Mouse (Mus musculus) MEL (cell line): ENCODE data around the gene Tubg2. TPM values are rescaled to one million over a fixed set of nuclear protein-coding genes. Genes with fewer than 3 reads are reported as not detected.
"Not testable (repeated sequence)": the region's sequence is repeated elsewhere in the genome, so short reads cannot be mapped to it uniquely, and the experiment has no call there.

ENCODE experiments used
- DNase-seq: peaks from one replicate; pipeline ENCODE4 v3.0.0; 2011; ENCODE audit warnings: low read depth, low spot score
- H3K27ac ChIP-seq: 2 replicates; pipeline ENCODE4 v1.5.1; 2012; ENCODE audit warnings: low read depth, mild to moderate bottlenecking, control low read depth, low read length, moderate library complexity; ENCODE audit not compliant: control insufficient read depth
- H3K27me3 ChIP-seq, 2 experiments: fragments of 150-350 bp in 1 of 2; sonication (generic) in 1 of 2; 2 replicates each; pipeline ENCODE4 v1.6.1; 2012; ENCODE audit warnings: low read length in 2 of 2, mild to moderate bottlenecking in 2 of 2, improper control_type of control experiment in 1 of 2, moderate library complexity in 1 of 2; ENCODE audit not compliant: insufficient read depth in 2 of 2, control insufficient read depth in 1 of 2
- H3K36me3 ChIP-seq, 2 experiments: 2 replicates each; pipeline ENCODE4 v1.6.1; 2012 to 2014; ENCODE audit warnings: low read length in 2 of 2, improper control_type of control experiment in 1 of 2, inconsistent platforms in 1 of 2, mild to moderate bottlenecking in 1 of 2; ENCODE audit not compliant: insufficient read depth in 2 of 2, control insufficient read depth in 1 of 2
- H3K4me1 ChIP-seq, 2 experiments: fragments of 150-350 bp in 1 of 2; sonication (generic) in 1 of 2; 2 replicates each; pipeline ENCODE4 v1.6.1; 2012; ENCODE audit warnings: low read length in 2 of 2, improper control_type of control experiment in 1 of 2, mild to moderate bottlenecking in 1 of 2; ENCODE audit not compliant: insufficient read depth in 2 of 2, control insufficient read depth in 1 of 2
- H3K4me3 ChIP-seq, 2 experiments: fragments of 150-350 bp in 1 of 2; sonication (generic) in 1 of 2; 2 replicates each; pipeline ENCODE4 v1.5.1; 2012; ENCODE audit warnings: low read depth in 2 of 2, low read length in 2 of 2, mild to moderate bottlenecking in 2 of 2, moderate library complexity in 2 of 2, control low read depth in 1 of 2, improper control_type of control experiment in 1 of 2; ENCODE audit not compliant: control insufficient read depth in 1 of 2, insufficient read depth in 1 of 2
- H3K79me2 ChIP-seq: 2 replicates; pipeline ENCODE4 v1.6.1; 2012; ENCODE audit warnings: mild to moderate bottlenecking, low read length, moderate library complexity; ENCODE audit not compliant: control insufficient read depth, poor library complexity, insufficient read depth
- H3K9ac ChIP-seq: 2 replicates; pipeline ENCODE4 v1.6.1; 2012; ENCODE audit warnings: low read depth, mild to moderate bottlenecking, control low read depth, low read length, moderate library complexity; ENCODE audit not compliant: control insufficient read depth, poor library complexity, severe bottlenecking
- H3K9me3 ChIP-seq: fragments of 150-350 bp; sonication (generic); replicated peaks from 2 replicates; pipeline ENCODE4 v1.6.1; 2012; ENCODE audit warnings: mild to moderate bottlenecking, low read length, improper control_type of control experiment, moderate library complexity; ENCODE audit not compliant: insufficient read depth
- CHD1 ChIP-seq: IDR thresholded peaks from 2 replicates; pipeline ENCODE4 v1.6.1; 2012; ENCODE audit warnings: low read depth, mild to moderate bottlenecking, inconsistent platforms, low read length, improper control_type of control experiment
- ETS1 ChIP-seq: IDR thresholded peaks from 2 replicates; pipeline ENCODE4 v1.6.1; 2012; ENCODE audit warnings: low read depth, mild to moderate bottlenecking, inconsistent platforms, low read length, improper control_type of control experiment, moderate library complexity
- HCFC1 ChIP-seq: IDR thresholded peaks from 2 replicates; pipeline ENCODE4 v1.6.1; 2012; ENCODE audit warnings: low read depth, mild to moderate bottlenecking, inconsistent platforms, low read length, improper control_type of control experiment, moderate library complexity
- KAT2A ChIP-seq: conservative IDR thresholded peaks from 2 replicates; pipeline ENCODE4 v1.6.1; 2012; ENCODE audit warnings: low read depth, low read length, improper control_type of control experiment, inconsistent platforms
- MAFK ChIP-seq: IDR thresholded peaks from 2 replicates; pipeline ENCODE4 v1.6.1; 2011; ENCODE audit warnings: low read depth, mild to moderate bottlenecking, low read length, improper control_type of control experiment, borderline replicate concordance
- MAX ChIP-seq: IDR thresholded peaks from 2 replicates; pipeline ENCODE4 v1.6.1; 2011; ENCODE audit warnings: low read length, improper control_type of control experiment
- MAZ ChIP-seq: IDR thresholded peaks from 2 replicates; pipeline ENCODE4 v1.6.1; 2012; ENCODE audit warnings: low read depth, mild to moderate bottlenecking, inconsistent platforms, low read length, improper control_type of control experiment
- MEF2A ChIP-seq: IDR thresholded peaks from 2 replicates; pipeline ENCODE4 v1.6.1; 2014; ENCODE audit warnings: low read depth, mild to moderate bottlenecking, inconsistent platforms, low read length, improper control_type of control experiment; ENCODE audit not compliant: poor library complexity, insufficient replicate concordance, severe bottlenecking; ENCODE audit errors: extremely low read depth
- MYB ChIP-seq: IDR thresholded peaks from 2 replicates; pipeline ENCODE4 v1.6.1; 2011; ENCODE audit warnings: mild to moderate bottlenecking, low read depth, low read length, improper control_type of control experiment
- NELFE ChIP-seq: IDR thresholded peaks from 2 replicates; pipeline ENCODE4 v1.6.1; 2011; ENCODE audit warnings: low read depth, low read length, improper control_type of control experiment
- NRF1 ChIP-seq: IDR thresholded peaks from 2 replicates; pipeline ENCODE4 v1.6.1; 2014; ENCODE audit warnings: low read depth, mild to moderate bottlenecking, inconsistent platforms, low read length, improper control_type of control experiment, moderate library complexity; ENCODE audit not compliant: poor library complexity, insufficient read depth, severe bottlenecking
- POLR2A ChIP-seq, 2 experiments: IDR thresholded peaks; 2 replicates each; pipeline ENCODE4 v1.6.1; 2011 to 2012; ENCODE audit warnings: low read length in 2 of 2, mild to moderate bottlenecking in 2 of 2, control low read depth in 1 of 2, improper control_type of control experiment in 1 of 2, low read depth in 1 of 2, moderate library complexity in 1 of 2; ENCODE audit not compliant: control insufficient read depth in 1 of 2, insufficient read depth in 1 of 2, poor library complexity in 1 of 2
- POLR2AphosphoS2 ChIP-seq: IDR thresholded peaks from 2 replicates; pipeline ENCODE4 v1.6.1; 2011; ENCODE audit warnings: low read length, improper control_type of control experiment
- POLR2AphosphoS5 ChIP-seq: IDR thresholded peaks from 2 replicates; pipeline ENCODE4 v1.6.1; 2012; ENCODE audit warnings: low read depth, borderline replicate concordance, mild to moderate bottlenecking, inconsistent platforms, low read length, moderate library complexity, mixed read lengths
- SIN3A ChIP-seq: IDR thresholded peaks from 2 replicates; pipeline ENCODE4 v1.6.1; 2012; ENCODE audit warnings: low read length, improper control_type of control experiment, inconsistent platforms
- TAL1 ChIP-seq: IDR thresholded peaks from 2 replicates; pipeline ENCODE4 v1.6.1; 2012; ENCODE audit warnings: mild to moderate bottlenecking, inconsistent platforms, low read length, moderate library complexity, mixed read lengths
- TCF12 ChIP-seq: IDR thresholded peaks from 2 replicates; pipeline ENCODE4 v1.6.1; 2014; ENCODE audit warnings: low read depth, mild to moderate bottlenecking, inconsistent platforms, low read length, improper control_type of control experiment, moderate library complexity
- UBTF ChIP-seq: IDR thresholded peaks from 2 replicates; pipeline ENCODE4 v1.6.1; 2012; ENCODE audit warnings: low read depth, mild to moderate bottlenecking, inconsistent platforms, low read length, improper control_type of control experiment, moderate library complexity, borderline replicate concordance; ENCODE audit not compliant: insufficient read depth
- USF1 ChIP-seq: IDR thresholded peaks from 2 replicates; pipeline ENCODE4 v1.6.1; 2014; ENCODE audit warnings: low read depth, mild to moderate bottlenecking, inconsistent platforms, low read length, improper control_type of control experiment, moderate library complexity
- ZC3H11A ChIP-seq: IDR thresholded peaks from 2 replicates; pipeline ENCODE4 v1.6.1; 2012; ENCODE audit warnings: low read depth, mild to moderate bottlenecking, inconsistent platforms, low read length, improper control_type of control experiment
- ZNF384 ChIP-seq: IDR thresholded peaks from 2 replicates; pipeline ENCODE4 v1.6.1; 2012; ENCODE audit warnings: low read depth, mild to moderate bottlenecking, inconsistent platforms, low read length, improper control_type of control experiment
- polyA plus RNA-seq, 2 experiments: library from polyadenylated mRNA; stranded (reverse) in 1 of 2; unstranded in 1 of 2; fragments of >175 nt in 1 of 2; fragments of >200 nt in 1 of 2; gene quantifications; 2 replicates each; pipeline versions ENCODE4 v1.2.1 to v1.2.4; 2012; ENCODE audit warnings: low replicate concordance in 2 of 2, low read depth in 1 of 2; ENCODE audit not compliant: insufficient read length in 2 of 2, insufficient read depth in 1 of 2, missing spikeins in 1 of 2
- total RNA-seq: library from RNA; depleted of rRNA; stranded (reverse); fragments of 300-350 nt; gene quantifications from 2 replicates; pipeline ENCODE4 v1.2.3, GENCODE M21; 2012

Gene Tubg2
- total and polyA plus RNA-seq, 3 experiments = not detected

GRCm38 (mm10) chr11:101119761-101120544, 35.8 kb upstream of the Tubg2 start, which contains the start of the genes Retreg3 and Tubg1 (continued):
- TF ChIP-seq USF1 = peak; percentile 38; the same call in 1 of the 2 replicates
- TF ChIP-seq POLR2A (IDR thresholded peaks at IDR 0.05; ENCODE audit: control insufficient read depth in 1 of 2, insufficient read depth in 1 of 2, low read depth in 1 of 2, low read length in 2 of 2, poor library complexity in 1 of 2) = peak; percentile 69 to 99
- peak; percentile 77 for TF ChIP-seq TCF12
- no peak for TF ChIP-seq MEF2A
- peak; percentile 93 for TF ChIP-seq HCFC1
- TF ChIP-seq POLR2AphosphoS2 = peak; percentile 97
- TF ChIP-seq UBTF = 0 out of 2 replicates have a peak, but pooled peaks have one; percentile 35
- peak; percentile 97 for TF ChIP-seq NELFE
- TF ChIP-seq MAX = peak; percentile 68
- no peak for TF ChIP-seq POLR2AphosphoS5

- TF ChIP-seq MAZ (no peak), USF1 (no peak), TAL1 (no peak), ZC3H11A (no peak), NRF1 (no peak), KAT2A (no peak), NELFE (no peak), HCFC1 (no peak), SIN3A (no peak), ETS1 (no peak), TCF12 (no peak), ZNF384 (no peak), MAFK (no peak), CHD1 (no peak), MAX (no peak), MYB (no peak), POLR2A (IDR thresholded peaks at IDR 0.05; ENCODE audit: control insufficient read depth in 1 of 2, insufficient read depth in 1 of 2, low read depth in 1 of 2, low read length in 2 of 2, poor library complexity in 1 of 2) (no peak)
- Histone ChIP-seq H3K4me3 (peak overlapping the region; percentile 79 to 81), H3K36me3 (peaks cover 2 to 26% of the 10 kb centered on the region in 2 experiments; a peak in 3 of 4 replicates), H3K9ac (peak overlapping the region; percentile 82), H3K4me1 (peaks cover 11 to 16% of the 10 kb centered on the region in 2 experiments), H3K79me2 (peaks cover 36% of the 10 kb centered on the region), H3K9me3 (no peaks in the 10 kb centered on the region), H3K27ac (peak overlapping the region; percentile 81), H3K27me3 (no peaks in the 10 kb centered on the region)
- DNase-seq = no peak
Observed at GRCm38 (mm10) chr11:101120545-101121188, 35.0 kb upstream of the Tubg2 start.

GRCm38 (mm10) chr11:101124494-101124893, 31.2 kb upstream of the Tubg2 start:
- H3K4me1 ChIP-seq, H3K9ac ChIP-seq, H3K4me3 ChIP-seq, H3K27me3 ChIP-seq, H3K9me3 ChIP-seq, H3K27ac ChIP-seq, DNase-seq: not testable (repeated sequence)
- Histone ChIP-seq H3K36me3 (peaks cover 5 to 10% of the 10 kb centered on the region in 2 experiments), H3K79me2 (peaks cover 10% of the 10 kb centered on the region)

GRCm38 (mm10) chr11:101125008-101125407, 30.7 kb upstream of the Tubg2 start:
- H3K36me3 ChIP-seq = peaks cover 5 to 10% of the 10 kb centered on the region in 2 experiments
- H3K4me3 ChIP-seq, H3K79me2 ChIP-seq, DNase-seq, H3K27me3 ChIP-seq, H3K9me3 ChIP-seq, H3K27ac ChIP-seq, H3K4me1 ChIP-seq, H3K9ac ChIP-seq: not testable (repeated sequence)
